Mouse (Mus musculus): Measurements from ENCODE around the gene Prss27.

The Prss27 gene

GRCm38 (mm10) chr17:24037844-24038243 is at the start of gene Prss27:
TSS of gene Prss27 (plus strand) at chr17:24038144.
- DNase-seq (ENCODE audit: low spot score in 2 of 2), result no peak

DNA sequence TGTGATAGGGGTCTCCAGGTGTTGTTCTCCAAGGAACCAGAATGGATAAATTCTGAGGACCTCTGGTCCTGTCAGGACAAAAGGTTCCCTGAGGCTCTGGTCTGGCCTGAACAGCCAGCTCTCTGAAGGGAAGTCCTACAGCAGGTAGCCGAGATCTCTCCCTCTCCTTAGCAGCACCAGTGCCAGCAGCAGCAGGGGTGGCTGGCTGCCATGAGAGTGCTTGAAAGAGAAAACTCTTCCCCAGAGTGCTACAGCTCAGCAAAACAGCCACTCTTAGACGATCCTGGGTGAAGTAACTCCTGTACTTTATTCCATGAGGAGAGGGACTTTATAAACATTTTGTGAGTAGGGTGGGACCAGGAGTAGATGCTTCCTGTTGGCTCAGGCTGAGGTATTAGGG is 48.1 kb upstream of the Prss27 start:
- DNase-seq (ENCODE audit: low spot score in 2 of 2), result no peak

DNA sequence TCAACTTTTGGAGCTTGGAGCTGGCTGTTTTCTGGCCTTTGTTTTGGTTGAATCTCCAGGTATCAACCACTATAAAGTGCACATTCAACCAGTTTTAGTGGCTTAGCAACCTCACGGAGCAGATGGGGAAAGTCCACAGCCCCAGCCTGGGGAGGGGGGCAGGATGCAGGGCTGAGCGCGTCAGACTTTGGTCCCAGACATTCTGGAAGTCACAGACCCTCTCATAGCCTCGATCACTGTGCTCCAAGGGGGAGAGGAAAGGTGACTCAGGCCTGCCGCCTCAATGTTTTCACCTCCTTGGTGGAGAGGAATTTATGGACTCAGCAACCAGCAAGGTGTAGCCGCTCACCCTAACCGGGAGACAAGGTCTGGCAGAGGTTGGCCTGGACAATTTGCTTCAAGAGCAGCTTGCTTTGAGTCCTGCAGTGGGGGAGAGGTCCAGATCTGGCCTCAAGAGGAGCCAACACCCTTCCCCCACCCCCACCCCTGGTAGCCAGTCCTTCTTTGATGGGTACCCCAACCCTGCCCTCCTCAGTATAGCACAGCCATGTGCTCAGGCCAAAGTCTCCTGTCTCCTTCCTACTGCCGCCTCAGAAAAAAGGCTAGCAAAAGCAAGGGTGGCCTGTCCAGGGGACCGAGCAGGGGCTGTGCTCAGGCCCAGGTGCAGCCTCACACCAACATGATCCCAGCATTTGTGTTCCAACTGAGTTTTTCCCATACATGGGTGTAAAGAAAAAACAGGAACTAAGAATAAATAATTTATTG is 45.0 kb upstream of the Prss27 start:
- DNase-seq (ENCODE audit: low spot score in 2 of 2), result no peak

- peak; percentile 91 to 93 for DNase-seq (ENCODE audit: low spot score in 2 of 2)
Observed at GRCm38 (mm10) chr17:23993559-23994428, 44.1 kb upstream of the Prss27 start.

DNA sequence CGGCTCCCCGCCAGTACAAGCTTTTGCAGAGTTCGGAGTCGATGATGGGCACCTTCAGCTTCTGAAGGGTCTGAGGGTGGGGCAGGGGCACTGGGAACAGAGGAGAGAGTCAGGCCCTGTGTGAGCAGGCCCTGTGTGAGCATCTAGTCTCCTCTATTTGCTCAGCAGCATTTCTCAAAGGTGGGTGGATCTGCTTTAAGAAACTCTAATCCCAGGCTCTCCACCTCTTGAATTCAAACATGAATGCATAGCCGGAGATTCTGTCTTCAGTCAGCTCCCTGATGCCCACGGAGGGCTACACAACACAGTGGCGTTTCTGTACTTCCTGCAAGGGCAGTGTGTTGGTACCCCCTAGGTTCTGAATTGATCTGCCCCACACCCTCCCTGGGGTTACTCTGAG is 43.3 kb upstream of the Prss27 start:
- no peak for DNase-seq (ENCODE audit: low spot score in 2 of 2)

GRCm38 (mm10) chr17:23995421-23995820 is 42.5 kb upstream of the Prss27 start:
- no peak for DNase-seq (ENCODE audit: low spot score in 2 of 2)

DNA sequence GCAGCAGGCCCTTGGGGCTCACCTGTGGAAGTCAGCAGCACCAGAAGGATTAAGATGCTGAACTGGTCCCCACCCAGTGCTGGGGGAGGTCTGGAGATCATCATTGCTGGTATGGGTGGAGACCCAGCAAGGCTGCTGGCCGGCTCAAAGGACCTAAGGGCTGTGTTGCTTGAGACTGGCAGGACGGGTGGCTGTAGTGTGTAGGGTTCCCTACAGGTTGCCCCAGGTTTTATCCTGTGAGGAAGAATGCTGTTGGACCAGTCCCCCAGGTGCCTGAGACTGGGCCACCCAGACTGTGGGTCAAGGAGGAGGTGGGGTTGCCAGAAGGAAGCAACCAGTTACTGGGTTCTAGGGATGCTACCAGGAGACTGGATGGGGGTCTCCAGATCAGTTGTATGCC is 40.0 kb upstream of the Prss27 start, which contains the start of gene Prss22:
Prss22 (minus strand) TSS at position 200 of the 400 bp plus-strand sequence.
- DNase-seq (ENCODE audit: low spot score in 2 of 2), result peak; percentile 74 to 76

GRCm38 (mm10) chr17:23998383-23998782 is 39.6 kb upstream of the Prss27 start:
- DNase-seq (ENCODE audit: low spot score in 2 of 2), result peak; percentile 50 to 55

DNA sequence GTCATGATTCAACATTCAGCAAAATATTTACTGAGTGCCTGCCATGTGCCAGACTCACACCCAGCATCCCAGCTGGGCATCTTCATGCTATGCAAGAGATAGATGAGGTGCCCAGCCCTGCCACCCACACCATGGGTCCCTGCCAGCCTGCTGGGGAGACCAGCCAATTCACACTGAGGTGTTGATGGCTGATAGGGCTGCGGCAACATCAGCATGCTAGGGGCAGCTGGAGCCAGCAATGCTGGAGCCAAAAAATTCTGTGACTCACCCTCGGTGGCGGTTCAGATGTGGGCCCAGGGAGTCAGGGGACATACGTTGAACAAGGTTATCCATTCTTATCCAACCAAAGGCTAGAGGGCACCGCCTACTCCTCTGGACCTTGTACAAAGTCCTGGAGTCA is 37.5 kb upstream of the Prss27 start:
- DNase-seq (ENCODE audit: low spot score in 2 of 2), result peak; percentile 32 to 49

DNA sequence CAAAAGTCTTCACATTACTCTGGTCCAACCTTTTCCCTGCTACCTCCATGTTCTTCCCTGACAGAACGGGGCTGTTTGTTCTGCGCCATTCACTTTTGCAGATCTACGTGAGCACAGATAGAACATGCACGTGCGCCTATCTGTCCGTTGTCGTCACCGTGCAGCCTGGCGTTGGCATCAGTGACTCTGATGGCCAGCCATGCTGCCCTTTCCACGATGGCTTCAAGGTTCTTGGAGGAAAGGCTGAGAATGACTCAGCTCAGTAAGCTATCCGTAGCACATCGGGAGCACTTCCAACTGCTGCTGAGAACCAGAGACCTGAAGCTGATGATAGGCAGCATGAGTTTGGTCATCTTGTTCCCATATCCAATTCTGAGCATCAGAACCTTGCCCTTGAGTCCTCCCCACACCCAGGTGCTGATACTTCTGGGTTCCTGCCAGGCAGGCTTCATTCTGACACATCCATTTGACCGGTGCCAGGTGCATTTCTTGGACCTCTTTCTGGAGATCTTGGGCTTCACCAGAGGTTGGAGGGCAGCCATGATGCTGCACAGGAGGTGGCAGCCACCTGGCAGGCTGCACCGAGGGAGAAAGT is 33.8 kb upstream of the Prss27 start:
- no peak for DNase-seq (ENCODE audit: low spot score in 2 of 2)

GRCm38 (mm10) chr17:24005049-24005448 is 32.9 kb upstream of the Prss27 start:
- DNase-seq (ENCODE audit: low spot score in 2 of 2), result no peak

- DNase-seq (ENCODE audit: low spot score in 2 of 2), result no peak
Observed at GRCm38 (mm10) chr17:24006930-24007329, 31.0 kb upstream of the Prss27 start.

DNA sequence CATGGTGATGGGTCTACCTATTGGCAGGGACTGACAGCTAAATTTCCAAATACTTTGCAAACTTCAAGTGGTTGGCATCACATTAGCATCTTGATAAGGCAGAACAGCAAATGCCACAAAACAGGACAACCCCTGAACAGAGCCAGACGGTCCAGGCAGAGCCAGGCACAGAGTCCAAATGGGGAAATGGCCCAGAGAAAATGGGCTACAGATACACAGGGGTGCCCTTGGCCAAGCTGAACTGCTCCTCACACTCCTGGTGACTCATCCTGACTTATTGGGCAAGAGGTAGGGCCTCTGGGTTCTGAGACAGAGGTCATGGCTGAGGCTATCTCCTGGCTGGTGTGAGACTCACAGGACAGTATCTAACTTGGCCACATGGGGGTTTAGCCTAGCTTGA is 30.6 kb upstream of the Prss27 start:
- DNase-seq (ENCODE audit: low spot score in 2 of 2), result peak; percentile 40 to 60

- DNase-seq (ENCODE audit: low spot score in 2 of 2), result no peak
Observed at GRCm38 (mm10) chr17:24008105-24008504, 29.8 kb upstream of the Prss27 start.

DNA sequence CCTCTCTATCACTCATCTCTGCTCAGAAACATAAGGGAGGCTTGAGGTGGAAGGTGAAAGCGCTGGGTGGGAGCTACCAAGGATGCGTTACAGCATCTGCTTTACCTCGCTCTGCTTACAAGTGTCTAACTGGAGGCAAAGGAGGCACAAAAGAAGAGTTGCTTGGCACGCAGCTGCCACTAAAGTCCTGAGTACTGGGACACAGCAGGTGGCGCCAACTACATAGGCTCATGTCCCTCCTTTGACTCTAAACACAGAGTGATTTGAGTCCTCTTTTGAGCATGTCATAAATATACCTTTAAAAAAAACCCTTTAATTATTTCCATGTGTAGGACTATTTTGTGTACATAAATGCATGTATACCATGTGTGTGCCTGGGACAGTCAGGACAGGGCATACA is 28.3 kb upstream of the Prss27 start:
- DNase-seq (ENCODE audit: low spot score in 2 of 2), result no peak

DNA sequence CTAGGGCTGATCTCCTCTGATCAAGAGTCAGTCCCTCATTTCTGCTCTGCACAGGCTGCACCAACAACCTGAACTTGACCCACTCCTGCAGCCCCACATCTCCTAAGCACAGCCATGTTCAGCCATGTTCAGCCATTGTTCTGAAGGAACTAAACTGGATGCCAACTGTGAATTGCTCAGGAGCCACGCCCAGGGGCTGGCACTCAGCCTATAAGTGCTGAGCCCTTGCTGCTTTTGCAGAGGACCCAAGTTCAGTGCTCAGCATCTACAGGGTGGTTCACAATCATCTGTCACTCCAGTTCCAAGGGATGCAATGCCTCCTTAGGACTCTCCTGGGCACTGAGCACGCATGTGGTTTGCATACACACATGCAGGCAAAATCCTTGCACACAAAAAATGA is 25.0 kb upstream of the Prss27 start:
- DNase-seq (ENCODE audit: low spot score in 2 of 2), result no peak

GRCm38 (mm10) chr17:24014433-24014965 is 23.4 kb upstream of the Prss27 start:
- no peak for DNase-seq (ENCODE audit: low spot score in 2 of 2)

- DNase-seq (ENCODE audit: low spot score in 2 of 2), result no peak
Observed at GRCm38 (mm10) chr17:24015727-24016126, 22.2 kb upstream of the Prss27 start.

DNA sequence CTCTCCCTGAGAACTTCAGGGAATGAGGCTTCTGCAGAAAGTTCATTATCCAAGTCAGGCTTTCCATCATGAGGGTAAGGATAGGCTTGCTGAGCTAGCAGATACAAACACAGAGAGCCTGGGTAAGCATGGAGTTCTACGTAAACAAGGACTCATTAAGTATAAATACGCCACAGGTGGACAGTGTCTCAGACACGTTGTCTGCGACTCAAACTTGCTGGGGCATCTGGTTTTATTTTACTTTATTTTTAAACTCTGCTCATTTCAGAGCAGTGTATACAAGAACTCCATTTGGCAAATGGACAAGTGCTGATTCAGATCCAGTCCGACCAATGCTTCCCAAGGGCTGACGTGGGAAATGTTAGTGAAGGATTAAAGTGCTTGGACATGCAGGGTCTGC is 17.2 kb upstream of the Prss27 start:
- no peak for DNase-seq (ENCODE audit: low spot score in 2 of 2)

DNA sequence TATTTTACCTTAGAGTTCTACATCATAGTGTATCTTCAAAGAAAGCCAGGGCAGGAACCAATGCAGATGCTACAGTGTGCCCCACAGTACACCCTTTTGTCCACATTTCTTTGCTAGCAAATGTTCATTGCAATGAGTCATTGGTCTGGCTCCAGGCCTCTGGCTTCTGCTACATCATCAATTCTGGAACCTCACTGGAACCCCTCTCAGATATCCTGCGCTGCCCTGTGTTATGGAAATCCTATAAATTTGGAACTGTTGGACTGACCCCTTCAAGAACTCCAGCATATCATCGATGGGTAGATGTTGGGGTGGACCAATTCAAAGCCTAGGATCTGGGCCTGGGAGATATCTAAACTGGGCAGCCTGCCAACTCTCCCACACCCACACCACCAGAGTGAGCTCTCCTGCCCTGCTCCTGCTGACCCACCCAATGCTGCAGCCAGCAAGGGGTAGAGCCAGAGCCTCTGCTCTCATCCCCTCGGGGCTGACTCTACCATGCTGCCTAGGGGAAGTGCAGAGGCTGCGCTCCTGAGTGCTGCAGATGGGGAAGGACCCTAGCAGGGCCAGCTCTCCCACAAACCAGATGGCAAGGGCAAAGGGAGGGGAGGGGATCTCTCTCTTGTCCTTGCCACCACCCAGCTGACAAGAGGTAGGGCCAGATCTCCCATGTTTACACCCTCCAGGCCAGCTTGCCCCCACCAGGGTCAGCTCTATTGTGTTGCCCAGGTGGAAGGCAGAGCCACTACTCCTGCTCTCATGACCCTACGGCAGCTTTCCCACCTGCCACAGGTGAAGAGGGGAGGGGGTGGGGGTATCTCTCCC is 16.4 kb upstream of the Prss27 start:
- peak; percentile 44 to 46 for DNase-seq (ENCODE audit: low spot score in 2 of 2)

- no peak for DNase-seq (ENCODE audit: low spot score in 2 of 2)
Observed at GRCm38 (mm10) chr17:24029477-24029876, 8.5 kb upstream of the Prss27 start.
